Mouse (Mus musculus) CD4-positive naive resting alpha-beta T cell, adult 57 days (primary cell): ENCODE measurements around the gene Mrc2. TPM values are rescaled to one million over a fixed set of nuclear protein-coding genes. Genes with fewer than 3 reads are reported as not detected.

ENCODE experiments used
- total RNA-seq: library from RNA; stranded (reverse); gene quantifications from one replicate; pipeline ENCODE4 v1.2.4, GENCODE M21; 2023

The Mrc2 gene
- total RNA-seq, result 0.27 TPM

GRCm38 (mm10) chr11:105292124-105293071 is at the start of gene Mrc2:
Mrc2 (plus strand) TSS chr11:105292643.

Other genes with a start within 250 kb of the Mrc2 start
- not detected for gene Efcab3, start 229.1 kb upstream of the Mrc2 start, total RNA-seq
- 26.4 TPM for gene Mettl2, start 166.2 kb upstream of the Mrc2 start, total RNA-seq
- gene Gm10842, start 145.8 kb upstream of the Mrc2 start, total RNA-seq, result not detected
- gene Tlk2, start 113.8 kb upstream of the Mrc2 start, total RNA-seq, result 85.8 TPM
- not detected for gene March10, start 164.1 kb downstream of the Mrc2 start, total RNA-seq